Mouse (Mus musculus): ENCODE data around the gene Nol11.

Gene Nol11

DNA sequence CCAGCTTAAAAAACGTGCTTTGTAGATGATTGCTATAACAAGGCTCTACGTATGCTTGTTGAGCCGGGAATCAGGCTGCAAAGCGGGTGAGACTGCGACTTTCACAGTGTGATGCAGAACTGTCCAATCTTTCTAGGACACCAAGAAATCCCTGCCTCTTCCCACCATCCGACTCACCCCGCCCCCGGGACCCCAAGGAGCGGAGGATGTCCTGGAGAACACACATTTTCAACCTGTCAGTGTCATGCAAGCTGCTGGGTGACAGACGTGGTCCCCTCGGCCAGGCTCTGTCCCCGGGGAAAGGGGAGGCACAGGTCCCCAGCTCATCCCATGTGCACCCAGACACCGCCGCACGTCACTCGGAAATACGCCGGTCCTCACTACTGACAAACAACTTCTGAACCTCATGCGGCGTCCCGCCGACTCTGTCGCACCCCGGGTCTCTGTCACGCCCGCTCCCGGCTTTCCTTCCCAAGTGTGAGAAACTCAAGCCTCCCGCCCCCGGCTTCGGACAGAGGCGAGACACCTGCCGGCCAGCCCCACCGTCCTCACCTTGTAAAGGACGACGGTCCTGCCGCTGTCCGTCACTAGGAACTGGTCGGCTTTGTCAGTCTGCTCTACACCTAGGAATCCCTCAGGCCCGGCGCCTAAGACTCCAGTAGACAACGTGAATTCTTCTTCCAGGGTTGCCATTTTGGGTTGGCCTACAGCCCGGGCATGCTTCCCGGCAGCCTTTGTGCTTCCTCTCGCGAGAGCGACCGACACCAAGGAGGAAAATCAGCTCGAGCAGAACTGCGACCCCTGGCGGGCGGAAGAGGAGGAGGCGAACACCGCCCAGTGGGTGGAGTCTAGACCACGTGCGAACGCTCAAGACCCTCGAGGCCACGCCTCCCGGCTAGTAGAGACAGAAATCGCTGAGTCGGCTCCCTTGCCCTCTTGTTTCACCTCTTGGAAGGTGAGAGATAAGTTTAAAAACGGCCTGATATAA is at the start of gene Nol11:
Nol11 (minus strand) TSS at position 817 of the 988 bp plus-strand sequence.
- peak; percentile 98 for DNase-seq

DNA sequence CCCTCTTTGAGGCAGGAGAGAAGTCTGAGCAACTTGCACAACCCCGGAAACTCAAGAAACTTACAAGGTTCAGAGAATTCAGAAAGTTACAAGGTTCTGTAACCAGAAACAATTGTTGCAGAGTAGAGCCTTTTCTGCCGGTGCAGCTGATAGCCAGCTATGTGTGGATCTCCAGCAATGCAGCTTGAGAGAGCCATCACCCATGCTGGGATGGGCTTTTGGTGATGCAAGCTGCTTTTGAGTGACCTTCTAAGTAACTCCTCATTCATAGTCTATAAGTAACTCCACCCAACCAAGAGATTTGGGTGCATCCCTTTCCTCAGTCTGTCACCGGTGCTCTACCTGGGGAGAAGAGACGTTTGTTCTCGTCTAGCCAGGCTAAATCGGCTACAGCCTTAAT is 49.3 kb upstream of the Nol11 start:
- DNase-seq = no peak

DNA sequence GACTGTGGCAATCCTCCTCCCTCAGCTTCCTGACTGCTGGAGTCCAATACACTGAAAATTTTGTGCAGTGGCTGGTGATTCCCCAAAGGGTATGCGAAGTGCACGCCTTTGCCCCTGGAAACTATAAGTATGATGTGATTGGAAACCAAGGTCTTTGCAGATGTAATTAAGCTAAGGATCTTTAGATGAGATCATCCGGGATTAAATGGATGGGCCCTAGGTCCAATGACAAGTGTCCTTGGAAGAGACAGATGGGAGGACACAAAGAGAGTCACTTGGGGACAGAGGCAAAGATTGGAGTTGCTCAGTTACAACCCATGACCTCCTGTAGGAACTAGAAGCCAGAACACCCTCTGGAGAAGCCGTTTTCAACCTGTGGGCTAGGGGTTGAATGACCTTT is 48.4 kb upstream of the Nol11 start:
- DNase-seq = no peak

DNA sequence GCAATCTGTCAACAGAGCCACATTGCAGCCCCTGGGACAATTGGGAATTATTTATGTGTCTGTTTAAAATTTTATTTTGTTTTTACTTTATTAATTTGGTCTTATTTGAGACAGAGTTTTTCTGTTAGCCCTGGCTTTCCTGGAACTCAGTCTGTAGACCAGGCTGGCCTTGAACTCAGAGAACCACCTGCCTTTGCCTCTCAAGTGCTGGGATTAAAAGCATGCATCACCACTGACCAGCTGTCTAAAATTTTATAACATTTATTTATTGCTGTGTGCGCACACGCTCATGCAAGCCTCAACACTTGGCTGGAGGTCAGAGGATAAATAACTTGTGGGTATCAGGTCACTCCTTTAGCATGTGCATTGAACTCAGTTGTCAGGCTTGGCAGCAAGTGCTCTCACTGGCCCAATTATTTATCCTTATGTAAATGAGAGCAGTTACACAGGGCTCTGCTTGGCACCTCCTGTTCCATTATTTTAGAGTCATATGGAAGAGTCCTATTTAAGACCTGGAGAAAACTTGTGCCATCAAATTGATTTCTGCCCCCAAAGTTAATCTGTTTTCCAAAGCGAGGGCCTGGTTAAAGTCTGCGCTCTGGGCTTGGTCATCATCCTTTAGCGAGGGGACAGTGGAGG is 44.2 kb upstream of the Nol11 start:
- DNase-seq = no peak

DNA sequence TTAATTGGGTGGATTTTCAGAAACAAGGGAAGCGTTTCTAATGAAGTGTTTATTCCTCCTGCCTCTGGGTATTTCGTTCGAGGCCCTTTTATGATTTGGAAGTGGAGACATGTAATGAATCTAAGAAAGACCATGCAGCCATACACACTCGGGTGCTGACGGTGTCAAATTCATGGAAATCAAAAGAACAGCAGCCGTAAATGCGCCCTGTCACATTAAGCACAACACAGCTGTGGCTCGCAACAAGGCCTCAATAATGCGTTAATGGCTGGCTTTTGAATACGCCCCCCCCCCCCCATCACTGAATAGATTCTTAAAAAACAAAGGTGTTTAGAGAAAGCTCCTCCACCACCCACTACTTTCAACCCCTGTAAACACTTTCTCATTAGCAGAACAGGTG is 40.9 kb upstream of the Nol11 start:
- DNase-seq = no peak

DNA sequence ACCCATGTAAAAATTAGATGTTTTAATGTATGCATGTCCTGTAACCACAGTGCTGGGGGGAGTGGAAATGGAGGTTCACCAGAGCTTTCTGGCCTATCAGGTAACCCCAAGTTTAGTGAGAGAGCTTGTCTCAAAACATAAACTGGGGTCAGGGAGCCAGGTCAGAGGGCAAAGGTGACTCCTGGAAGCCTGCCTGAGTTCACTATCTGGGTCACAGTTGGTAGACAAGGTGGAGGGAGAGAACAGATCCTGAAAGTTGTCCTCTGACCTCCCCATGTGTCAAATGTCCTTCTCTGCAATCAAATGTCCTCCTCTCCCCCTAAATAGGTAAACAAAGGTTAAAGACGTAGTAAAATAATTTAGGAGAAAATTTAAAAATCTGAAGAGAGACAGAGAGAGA is 37.2 kb upstream of the Nol11 start:
- no peak for DNase-seq

DNA sequence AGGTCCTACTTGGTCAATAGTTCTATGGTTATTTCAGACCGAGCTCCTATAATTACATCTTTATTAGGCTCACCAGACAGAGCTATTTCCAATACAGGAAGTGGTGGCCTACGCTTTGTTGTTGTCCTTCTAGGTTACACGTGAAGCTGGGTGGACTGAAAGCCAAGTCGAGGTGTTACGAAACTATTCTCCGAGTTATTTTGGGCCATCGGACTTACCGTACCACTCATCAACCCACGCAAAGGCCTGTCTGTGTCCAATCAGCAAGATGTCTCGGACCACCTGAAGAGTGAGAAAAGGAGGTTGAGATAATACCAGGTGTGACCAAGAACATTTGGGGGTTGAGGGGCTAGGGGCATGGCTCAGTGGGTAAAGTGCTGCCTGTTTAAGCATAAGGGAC is 36.8 kb upstream of the Nol11 start:
- no peak for DNase-seq

DNA sequence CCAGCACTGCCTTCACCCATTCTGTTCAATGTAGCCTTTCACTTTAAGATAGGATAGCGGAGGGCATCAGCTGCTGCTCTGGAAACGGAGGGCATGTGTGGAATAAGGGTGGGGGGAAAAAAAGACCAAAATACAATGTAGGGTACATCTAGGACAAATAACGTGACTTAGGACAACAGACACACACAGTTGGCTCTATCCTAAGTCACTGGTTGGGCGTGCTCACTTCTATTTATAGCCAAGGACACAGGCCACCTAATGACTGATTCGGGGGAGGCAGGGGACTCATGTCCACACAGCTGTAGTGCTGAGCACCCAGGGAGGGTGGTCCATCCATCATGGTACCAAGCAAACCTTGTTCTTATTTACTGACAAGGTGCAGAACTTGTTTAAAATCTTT is 36.1 kb upstream of the Nol11 start:
- DNase-seq = no peak

DNA sequence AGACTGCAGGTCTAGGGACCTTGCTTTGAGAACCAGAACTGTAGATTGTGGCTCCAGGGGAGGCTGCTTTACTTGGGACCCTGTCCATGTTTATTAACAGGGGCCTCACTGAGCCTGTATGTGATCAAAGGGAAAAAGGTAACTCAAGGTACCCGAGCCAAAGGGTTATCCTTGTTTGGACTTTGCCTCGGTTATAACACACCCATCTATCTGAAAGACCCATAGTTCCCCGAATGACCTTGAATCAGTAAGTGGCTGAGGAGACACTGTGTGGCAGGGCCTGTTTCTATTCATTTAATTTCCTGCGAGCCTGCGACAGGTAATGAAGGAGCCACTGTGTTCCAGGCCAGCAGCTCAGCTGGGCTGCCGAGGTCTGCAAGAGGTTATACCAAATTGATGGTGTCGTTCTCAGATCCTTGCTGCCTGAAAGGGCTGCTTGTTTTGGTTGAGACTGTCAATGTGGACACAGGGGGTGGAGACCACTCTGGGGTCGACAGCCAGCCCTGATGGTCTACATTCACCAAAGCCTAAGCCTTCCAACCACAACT is 34.6 kb upstream of the Nol11 start:
- DNase-seq = no peak

DNA sequence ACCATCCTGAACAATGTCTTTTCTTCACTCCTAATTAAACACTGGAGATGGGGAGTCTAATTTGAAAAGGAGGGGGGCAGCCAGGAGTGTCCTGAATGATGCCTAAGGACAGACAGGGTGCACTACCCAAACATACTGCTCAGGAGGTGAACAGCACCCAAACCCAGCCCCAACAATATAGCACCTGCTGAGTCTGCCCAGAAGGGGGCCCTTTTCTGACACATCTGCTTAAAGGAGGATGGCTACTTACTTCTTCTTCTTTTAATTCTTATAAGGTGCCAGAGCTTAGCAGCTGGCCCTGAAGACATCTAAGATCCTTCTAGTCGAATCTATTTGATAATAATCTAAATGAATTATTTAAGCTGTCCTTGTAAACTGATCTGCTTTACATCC is 34.0 kb upstream of the Nol11 start:
- peak; percentile 28 for DNase-seq

DNA sequence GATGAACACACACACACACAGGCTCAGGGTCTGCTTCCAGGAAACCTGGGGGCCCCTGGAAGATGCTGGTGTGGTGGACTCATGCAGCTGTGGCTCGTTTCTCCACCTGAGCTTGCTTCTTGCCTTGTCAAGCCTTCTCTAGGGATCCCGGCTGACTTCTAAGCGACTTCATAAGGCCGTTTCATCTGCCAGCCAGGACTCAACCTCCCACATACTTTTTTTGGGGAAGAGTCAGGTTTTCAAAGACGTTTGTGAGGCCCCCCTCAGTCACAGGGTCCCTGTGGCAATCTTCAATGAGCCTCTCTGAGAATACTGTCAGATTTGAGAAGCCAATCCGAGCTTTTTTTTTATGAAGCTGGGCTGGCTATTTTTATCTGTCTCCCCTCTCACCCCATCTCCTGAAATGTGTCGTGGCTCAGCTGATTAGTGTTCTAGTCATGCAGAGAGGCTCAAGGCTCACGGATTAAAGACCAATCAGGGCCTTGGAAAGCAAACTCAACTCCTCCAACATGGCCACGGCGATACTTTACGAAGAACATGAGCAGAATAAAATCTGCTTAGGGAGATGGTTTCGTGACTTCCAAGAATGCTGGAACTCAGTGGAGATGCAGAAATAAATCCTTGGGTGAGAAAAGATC is 33.5 kb upstream of the Nol11 start:
- DNase-seq = no peak

DNA sequence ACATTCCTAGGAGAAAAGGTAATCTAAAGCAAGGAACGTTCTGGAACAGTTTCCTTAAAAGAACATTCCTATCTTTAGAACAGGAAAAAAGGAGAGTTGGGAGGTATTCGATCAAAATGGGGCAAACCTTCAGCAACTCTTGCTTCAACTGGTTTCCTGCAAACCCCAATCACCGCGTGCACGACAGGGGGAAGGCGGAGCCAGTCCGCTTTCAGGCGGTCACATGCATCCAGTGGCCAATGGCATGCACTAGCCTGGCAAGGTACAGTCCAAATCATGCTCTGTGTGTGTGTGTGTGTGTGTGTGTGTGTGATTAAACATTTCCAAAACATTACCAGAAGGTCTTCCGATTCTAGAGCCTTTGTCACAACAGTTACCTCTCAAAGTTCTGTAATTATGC is 25.9 kb upstream of the Nol11 start:
- no peak for DNase-seq

DNA sequence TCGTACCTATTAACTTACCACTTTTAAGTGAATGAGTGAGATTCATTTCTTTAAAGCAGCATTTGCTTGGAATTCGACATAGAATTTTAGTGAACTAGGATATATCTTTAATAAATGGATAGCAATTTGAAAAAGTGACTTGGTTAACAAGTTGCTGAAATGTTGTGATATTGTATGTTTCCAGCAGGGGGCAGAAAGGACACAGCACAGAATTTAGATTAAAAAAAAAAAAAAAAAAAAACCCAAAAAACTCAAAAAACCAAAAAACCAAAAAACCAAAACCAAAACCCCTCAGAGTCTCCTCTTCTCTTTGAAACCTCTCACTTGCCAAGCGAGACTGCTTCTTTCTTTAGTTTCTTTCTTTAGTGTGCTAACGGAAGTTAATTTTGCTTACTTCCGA is 24.6 kb upstream of the Nol11 start:
- peak; percentile 19 for DNase-seq

DNA sequence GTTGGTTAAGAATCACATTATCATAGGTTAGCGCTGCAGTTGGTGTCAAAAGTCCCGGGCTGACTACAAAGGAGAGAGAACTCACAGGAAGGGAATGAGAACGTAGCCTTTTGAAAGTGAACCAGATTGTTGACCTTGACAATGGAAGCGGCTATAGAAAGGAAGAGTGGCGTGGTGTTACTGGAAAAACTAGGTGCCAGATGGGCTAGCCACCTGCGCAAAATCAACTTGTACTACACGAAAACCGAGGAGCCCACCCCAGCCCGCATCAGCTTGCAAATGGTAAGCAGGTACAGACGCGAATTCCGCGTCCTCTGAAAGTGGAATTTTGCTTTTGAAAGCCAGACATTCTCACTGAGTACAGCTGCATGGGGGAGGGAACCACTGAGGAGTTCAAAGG is 20.6 kb upstream of the Nol11 start:
- DNase-seq = no peak

DNA sequence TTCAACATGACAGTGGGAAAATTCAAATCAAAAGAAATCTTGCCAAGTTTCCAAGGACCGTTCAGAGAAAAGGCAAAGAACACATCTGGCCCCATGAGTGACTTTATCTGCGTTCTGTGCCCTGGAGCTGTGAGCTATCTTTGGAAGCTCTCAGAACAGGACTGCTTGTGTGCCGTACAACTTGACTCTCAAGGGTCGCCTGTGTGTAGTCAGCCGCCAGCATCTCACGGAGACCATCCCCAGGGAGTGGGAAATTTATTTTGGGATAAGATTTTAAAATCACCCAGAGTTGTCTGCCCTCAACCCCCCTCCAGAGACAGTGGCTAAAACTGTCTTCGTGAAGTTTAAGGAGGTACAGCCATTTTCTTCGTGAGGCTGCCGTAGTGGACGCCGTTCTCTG is 12.6 kb upstream of the Nol11 start:
- no peak for DNase-seq

DNA sequence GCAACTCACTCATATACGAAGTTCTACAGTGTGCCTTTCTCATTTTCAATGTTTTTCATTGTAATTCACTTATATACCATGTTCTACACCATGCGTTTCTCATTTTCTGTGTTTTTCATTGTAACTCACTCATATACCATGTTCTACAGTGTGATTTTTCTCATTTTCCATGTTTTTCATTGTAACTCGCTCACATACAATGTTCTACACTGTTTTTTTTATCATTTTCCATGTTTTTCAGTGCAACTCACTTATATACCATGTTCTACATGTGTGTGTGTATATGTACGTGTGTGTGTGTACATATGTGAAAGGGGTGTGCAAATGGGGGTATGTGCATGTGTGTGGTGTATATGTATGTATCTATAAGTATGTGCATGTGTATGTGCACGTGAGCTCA is 10.1 kb upstream of the Nol11 start:
- DNase-seq = no peak

DNA sequence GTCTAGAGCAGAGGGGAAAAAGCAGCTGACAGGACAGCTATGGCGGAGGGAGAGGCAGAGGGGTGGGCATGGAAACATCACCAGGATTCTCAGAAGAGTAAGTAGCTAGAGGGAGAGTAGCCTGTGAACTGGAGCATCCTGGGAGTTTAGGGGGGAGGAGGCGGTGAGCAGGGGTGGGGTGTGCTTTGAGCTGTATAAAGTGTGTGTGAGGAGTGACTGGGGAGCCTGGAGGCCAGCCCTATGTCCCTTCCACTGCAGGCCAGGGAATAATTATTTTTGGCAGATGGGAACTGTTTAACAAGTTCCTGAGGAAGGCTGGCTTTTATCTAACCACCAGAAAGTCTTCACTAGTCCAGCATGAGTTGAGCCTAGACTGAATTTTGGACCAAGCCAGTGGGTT is 6.2 kb upstream of the Nol11 start:
- DNase-seq = no peak

DNA sequence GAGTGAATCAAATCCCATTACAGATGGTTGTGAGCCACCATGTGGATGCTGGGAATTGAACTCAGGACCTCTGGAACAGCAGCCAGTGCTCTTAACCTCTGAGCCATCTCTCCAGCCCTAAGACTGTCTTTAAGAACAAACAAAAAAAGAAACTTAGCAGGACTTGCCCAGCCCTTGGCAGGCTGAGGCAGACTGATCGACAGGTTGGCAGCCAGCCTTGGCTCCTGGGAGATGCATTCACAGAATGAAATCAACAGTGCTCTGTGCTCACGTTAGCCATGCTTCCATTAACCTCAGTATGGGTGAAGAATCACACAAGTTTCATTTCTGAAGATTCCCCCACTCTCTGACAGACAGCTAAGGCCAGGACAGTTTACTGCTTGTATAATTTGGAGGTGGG is 1.2 kb upstream of the Nol11 start:
- no peak for DNase-seq

DNA sequence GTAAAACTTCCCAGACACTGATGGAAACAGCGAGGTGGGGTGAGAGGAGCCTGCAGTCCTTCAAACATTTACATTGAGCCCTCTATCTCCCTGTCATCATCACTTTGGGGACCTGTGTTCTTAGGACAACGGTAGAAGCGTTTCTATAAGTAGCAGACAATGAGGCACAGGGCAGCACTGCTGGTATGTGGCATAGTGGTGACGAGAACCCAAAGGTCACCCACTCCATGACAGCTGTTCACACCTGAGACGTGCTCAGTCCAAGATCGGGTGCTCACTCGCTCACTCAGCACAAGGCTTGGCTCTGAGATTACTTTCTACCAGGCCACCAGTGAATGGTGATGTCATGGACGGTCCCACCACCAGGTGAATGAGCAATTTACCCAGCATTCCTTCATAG is 5.4 kb downstream of the Nol11 start:
- DNase-seq = no peak

DNA sequence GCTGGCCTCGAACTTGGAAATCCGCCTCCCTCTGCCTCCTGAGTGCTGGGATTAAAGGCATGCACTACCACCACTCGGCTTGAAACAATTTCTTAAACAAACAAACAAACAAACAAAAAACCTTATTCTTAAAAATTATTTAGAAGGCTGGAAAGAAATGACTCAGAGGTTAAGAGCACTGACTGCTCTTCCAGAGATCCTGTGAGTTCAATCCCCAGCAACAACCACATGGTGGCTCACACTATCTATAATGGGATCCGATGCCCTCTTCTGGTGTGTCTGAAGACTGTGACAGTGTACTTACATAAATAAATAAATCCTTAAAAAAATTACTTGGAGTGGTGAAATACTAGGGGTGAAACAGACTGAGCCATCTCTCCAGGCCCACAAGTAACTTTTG is 28.0 kb downstream of the Nol11 start:
- DNase-seq = no peak

DNA sequence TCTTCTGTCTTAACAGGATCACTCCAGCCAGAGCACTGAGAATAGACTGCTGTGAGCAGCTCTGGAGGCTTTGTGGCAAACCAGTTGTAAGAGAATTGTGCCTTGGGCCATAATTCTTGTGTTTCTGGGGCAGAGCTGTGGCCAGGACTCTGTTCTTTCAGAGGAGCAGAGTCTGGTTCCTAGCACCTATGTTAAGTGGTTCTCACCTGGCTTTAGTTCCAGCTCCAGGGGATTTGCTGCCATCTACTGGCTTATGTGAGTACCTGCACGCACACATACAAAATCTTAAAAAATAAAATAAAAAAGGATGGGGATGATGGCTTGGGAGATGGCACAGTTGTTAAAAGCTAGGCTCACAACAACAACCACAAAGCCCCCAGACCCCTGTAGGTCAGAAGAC is 30.1 kb downstream of the Nol11 start:
- DNase-seq = peak; percentile 19

DNA sequence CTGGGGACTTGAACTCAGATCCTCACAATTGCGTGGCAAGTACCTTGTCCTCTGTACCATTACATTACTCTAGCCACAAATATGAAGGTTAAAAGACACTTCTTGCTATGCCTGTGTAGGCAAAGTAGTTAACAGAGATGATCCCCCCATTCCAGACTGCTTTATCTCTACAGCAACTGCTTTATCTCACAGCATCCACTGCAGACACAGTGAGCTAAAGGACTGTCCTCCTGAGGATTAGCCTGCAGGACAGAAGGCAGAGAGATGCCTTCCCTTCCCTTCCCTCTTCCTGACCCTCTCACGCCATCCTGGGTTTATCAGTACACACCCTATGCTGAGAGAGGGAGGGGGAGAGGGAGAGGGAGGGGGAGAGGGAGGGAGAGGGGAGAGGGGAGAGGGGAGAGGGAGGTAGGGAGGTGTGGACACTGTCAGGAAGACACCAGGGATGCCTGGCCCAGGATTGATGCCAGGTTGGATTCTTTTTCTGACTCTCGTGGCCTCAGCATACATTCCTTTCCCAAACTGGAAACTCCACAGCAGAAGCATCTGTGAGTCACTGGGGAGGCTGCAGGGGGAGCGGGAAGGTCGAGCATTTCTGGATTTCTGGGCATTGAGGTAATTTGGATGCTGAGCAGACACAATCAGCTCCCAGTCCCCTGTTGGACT is 32.1 kb downstream of the Nol11 start:
- no peak for DNase-seq

DNA sequence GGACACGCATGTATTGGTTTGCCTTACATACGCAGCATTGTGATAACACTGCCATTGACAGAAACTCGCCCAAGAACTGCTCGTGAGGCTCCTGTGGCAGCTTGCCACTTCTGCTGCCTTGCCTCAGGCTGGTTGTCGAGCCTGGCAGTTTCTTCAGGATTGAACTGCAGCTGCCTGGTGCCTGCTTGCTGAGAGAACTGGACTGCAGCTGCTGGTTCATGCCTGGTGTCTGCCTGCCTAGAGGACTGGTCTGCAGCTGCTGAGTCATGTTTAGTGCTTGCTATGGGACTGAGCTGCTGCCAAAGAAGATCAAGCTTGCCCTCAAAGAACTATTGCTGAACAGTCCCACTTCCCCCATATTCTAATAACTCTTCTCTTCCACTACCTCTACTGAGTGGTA is 33.9 kb downstream of the Nol11 start:
- DNase-seq = no peak
